Mouse (Mus musculus): ENCODE data around the gene Irf3. TPM values are rescaled to one million over a fixed set of nuclear protein-coding genes. Genes with fewer than 3 reads are reported as not detected.

Gene Irf3
- polyA plus RNA-seq, 1 experiment from 2014 or later: 61.9 TPM

GRCm38 (mm10) chr7:45027761-45028160, 30.3 kb downstream of the Irf3 start:
- no peak for ATAC-seq (replicated peaks)
- Histone ChIP-seq H3K9me3 (no peaks in the 10 kb centered on the region), H3K36me3 (replicated peaks) (peaks cover 54% of the 10 kb centered on the region), H3K27ac (no peak overlapping the region), H3K9ac (no peak overlapping the region), H3K27me3 (replicated peaks) (no peaks in the 10 kb centered on the region), H3K4me2 (no peak overlapping the region), H3K4me1 (peaks cover 12% of the 10 kb centered on the region; the same call in 1 of the 2 replicates), H3K4me3 (no peak overlapping the region)
- 93% methylated on average over 9 of the region's 9 CpGs for WGBS

- Histone ChIP-seq H3K27me3 (replicated peaks) (no peaks in the 10 kb centered on the region), H3K4me3 (no peak overlapping the region), H3K27ac (no peak overlapping the region), H3K36me3 (replicated peaks) (peaks cover 59% of the 10 kb centered on the region), H3K9me3 (no peaks in the 10 kb centered on the region), H3K9ac (no peak overlapping the region), H3K4me2 (no peak overlapping the region), H3K4me1 (peaks cover 12% of the 10 kb centered on the region; the same call in 1 of the 2 replicates)
- WGBS: 93% methylated on average over 11 of the region's 11 CpGs
- no peak for ATAC-seq (replicated peaks)
Observed at GRCm38 (mm10) chr7:45028351-45028750, 30.9 kb downstream of the Irf3 start.

GRCm38 (mm10) chr7:45029995-45030394, 32.5 kb downstream of the Irf3 start:
- peaks cover 12% of the 10 kb centered on the region; the same call in 1 of the 2 replicates for H3K4me1 ChIP-seq

GRCm38 (mm10) chr7:45030857-45031256, 33.4 kb downstream of the Irf3 start:
- H3K4me3 ChIP-seq: no peak overlapping the region

More at GRCm38 (mm10) chr7:45029995-45030394, 32.5 kb downstream of the Irf3 start:
- Histone ChIP-seq H3K27ac (no peak overlapping the region), H3K4me2 (no peak overlapping the region), H3K9me3 (no peaks in the 10 kb centered on the region), H3K36me3 (replicated peaks) (peaks cover 75% of the 10 kb centered on the region), H3K9ac (no peak overlapping the region), H3K4me3 (no peak overlapping the region), H3K27me3 (replicated peaks) (no peaks in the 10 kb centered on the region)
- no peak for ATAC-seq (replicated peaks)
- WGBS: 90% methylated on average over 6 of the region's 6 CpGs

GRCm38 (mm10) chr7:45033722-45034359, 36.4 kb downstream of the Irf3 start:
- Histone ChIP-seq H3K4me2 (no peak overlapping the region), H3K4me1 (no peaks in the 10 kb centered on the region), H3K4me3 (no peak overlapping the region), H3K9me3 (no peaks in the 10 kb centered on the region), H3K36me3 (replicated peaks) (peaks cover 90% of the 10 kb centered on the region), H3K27ac (no peak overlapping the region), H3K9ac (no peak overlapping the region), H3K27me3 (replicated peaks) (no peaks in the 10 kb centered on the region)
- WGBS: 92% methylated on average over 19 of the region's 19 CpGs
- no peak for ATAC-seq (replicated peaks)

More at GRCm38 (mm10) chr7:45030857-45031256, 33.4 kb downstream of the Irf3 start:
- H3K4me1 ChIP-seq: peaks cover 9% of the 10 kb centered on the region; the same call in 1 of the 2 replicates
- H3K4me2 ChIP-seq: no peak overlapping the region
- no peak for ATAC-seq (replicated peaks)
- peaks cover 84% of the 10 kb centered on the region for H3K36me3 ChIP-seq (replicated peaks)
- H3K9me3 ChIP-seq: no peaks in the 10 kb centered on the region
- H3K9ac ChIP-seq: no peak overlapping the region
- WGBS: 98% methylated on average over 8 of the region's 8 CpGs
- H3K27me3 ChIP-seq (replicated peaks): no peaks in the 10 kb centered on the region
- H3K27ac ChIP-seq: no peak overlapping the region

- WGBS: 92% methylated on average over 3 of the region's 3 CpGs
- no peak overlapping the region for H3K4me2 ChIP-seq
- ATAC-seq (replicated peaks): no peak
Observed at GRCm38 (mm10) chr7:45035631-45036030, 38.2 kb downstream of the Irf3 start.

DNA sequence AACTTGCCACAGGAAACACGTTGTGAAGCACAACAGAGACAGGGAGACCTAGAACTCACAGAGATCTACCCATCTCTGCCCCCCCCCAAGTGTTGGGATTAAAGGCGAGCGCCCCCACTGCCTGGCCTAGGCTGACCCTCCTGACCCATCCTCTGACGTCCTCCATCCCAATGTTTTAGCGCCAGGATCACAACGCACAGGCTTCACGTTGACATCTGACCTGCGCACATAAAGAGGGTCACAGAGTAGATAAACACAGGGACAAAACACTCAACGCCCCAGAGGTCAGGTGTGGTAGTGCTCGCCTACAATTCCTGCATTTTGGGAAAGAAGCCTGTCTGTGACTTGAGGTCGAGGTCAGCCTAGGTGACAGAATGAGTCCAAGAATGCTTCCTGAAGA, 39.3 kb downstream of the Irf3 start:
- Histone ChIP-seq H3K27me3 (replicated peaks) (no peaks in the 10 kb centered on the region), H3K36me3 (replicated peaks) (peaks cover 86% of the 10 kb centered on the region), H3K4me3 (no peak overlapping the region), H3K4me1 (no peaks in the 10 kb centered on the region), H3K9ac (no peak overlapping the region), H3K4me2 (no peak overlapping the region), H3K9me3 (no peaks in the 10 kb centered on the region), H3K27ac (no peak overlapping the region)
- WGBS: 88% methylated on average over 11 of the region's 11 CpGs
- ATAC-seq (replicated peaks): no peak

More at GRCm38 (mm10) chr7:45035631-45036030, 38.2 kb downstream of the Irf3 start:
- no peak overlapping the region for H3K4me3 ChIP-seq
- no peaks in the 10 kb centered on the region for H3K27me3 ChIP-seq (replicated peaks)
- H3K4me1 ChIP-seq: no peaks in the 10 kb centered on the region
- no peaks in the 10 kb centered on the region for H3K9me3 ChIP-seq
- no peak overlapping the region for H3K9ac ChIP-seq
- H3K36me3 ChIP-seq (replicated peaks): peaks cover 88% of the 10 kb centered on the region
- H3K27ac ChIP-seq: no peak overlapping the region

DNA sequence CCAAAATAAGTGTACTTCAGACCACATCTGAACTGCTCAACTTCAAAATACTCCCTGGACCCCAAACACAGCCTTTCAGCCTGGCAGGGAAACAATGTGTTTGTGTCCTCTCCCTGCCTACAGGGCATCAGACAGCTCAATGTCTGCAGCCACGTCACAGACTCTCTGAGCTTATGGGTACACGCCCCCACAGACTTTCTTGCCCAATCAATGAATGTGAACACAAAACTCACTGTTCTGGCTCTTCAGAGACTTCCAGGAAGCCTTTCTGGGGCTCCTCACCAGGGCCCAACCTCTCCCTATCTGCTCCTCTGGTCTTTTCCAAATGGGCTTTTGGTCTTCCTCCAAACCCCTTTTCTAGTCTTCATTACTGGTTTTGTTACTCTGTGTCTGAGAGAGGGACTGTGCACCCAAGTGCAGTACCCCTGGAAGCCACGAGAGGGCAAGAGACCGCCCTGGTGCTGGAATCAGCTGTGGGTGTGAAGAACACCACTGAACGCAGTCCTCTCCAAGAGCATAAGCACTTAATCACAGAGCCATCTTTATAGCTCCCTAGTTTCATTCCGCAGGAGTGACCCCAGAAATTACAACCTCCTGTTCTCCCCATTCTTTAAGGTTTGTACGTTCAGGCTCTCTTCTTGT, 40.4 kb downstream of the Irf3 start:
- Histone ChIP-seq H3K27me3 (replicated peaks) (no peaks in the 10 kb centered on the region), H3K4me3 (no peak overlapping the region), H3K36me3 (replicated peaks) (peaks cover 86% of the 10 kb centered on the region), H3K4me2 (no peak overlapping the region), H3K9me3 (no peaks in the 10 kb centered on the region), H3K27ac (no peak overlapping the region), H3K9ac (no peak overlapping the region), H3K4me1 (no peaks in the 10 kb centered on the region)
- 73% methylated on average over 7 of the region's 7 CpGs for WGBS
- no peak for ATAC-seq (replicated peaks)

GRCm38 (mm10) chr7:45038411-45038810, 41.0 kb downstream of the Irf3 start:
- H3K27me3 ChIP-seq (replicated peaks): no peaks in the 10 kb centered on the region
- peaks cover 86% of the 10 kb centered on the region for H3K36me3 ChIP-seq (replicated peaks)
- no peak for ATAC-seq (replicated peaks)
- no peaks in the 10 kb centered on the region for H3K9me3 ChIP-seq
- WGBS: 97% methylated on average over 9 of the region's 9 CpGs
- no peak overlapping the region for H3K9ac ChIP-seq
- H3K4me1 ChIP-seq: no peaks in the 10 kb centered on the region
- H3K27ac ChIP-seq: no peak overlapping the region
- H3K4me2 ChIP-seq: no peak overlapping the region
- no peak overlapping the region for H3K4me3 ChIP-seq

- H3K27me3 ChIP-seq (replicated peaks): no peaks in the 10 kb centered on the region
- peaks cover 80% of the 10 kb centered on the region for H3K36me3 ChIP-seq (replicated peaks)
- H3K9me3 ChIP-seq: no peaks in the 10 kb centered on the region
- H3K4me3 ChIP-seq: no peak overlapping the region
- no peak; the same call in 1 of the 2 replicates for ATAC-seq (replicated peaks)
- H3K4me1 ChIP-seq: no peaks in the 10 kb centered on the region
- H3K27ac ChIP-seq: no peak overlapping the region
- H3K9ac ChIP-seq: no peak overlapping the region
- H3K4me2 ChIP-seq: no peak overlapping the region
- WGBS: 94% methylated on average over 9 of the region's 9 CpGs
Observed at GRCm38 (mm10) chr7:45040851-45041250, 43.4 kb downstream of the Irf3 start.

DNA sequence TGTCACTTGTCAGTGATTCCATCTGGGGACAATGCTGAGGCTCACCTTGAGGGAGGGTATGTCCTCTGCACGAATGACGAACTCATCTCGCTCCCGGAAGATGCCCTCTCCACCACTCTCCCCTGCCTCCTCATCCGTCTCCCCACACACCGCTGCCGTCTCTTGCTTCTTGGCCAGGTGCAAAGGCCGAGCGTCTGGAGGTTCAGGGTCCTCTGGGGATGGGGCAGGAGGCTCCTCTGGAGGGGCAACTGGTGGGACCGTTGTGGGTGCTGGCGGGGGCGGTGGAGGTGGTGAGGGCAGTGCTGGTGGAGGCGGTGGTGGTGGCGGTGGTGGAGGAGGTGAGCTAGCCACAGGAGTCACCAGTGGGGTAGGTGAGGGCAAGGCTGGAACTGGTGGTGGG, 45.9 kb downstream of the Irf3 start:
- Histone ChIP-seq H3K4me3 (no peak overlapping the region), H3K4me2 (no peak overlapping the region), H3K27me3 (replicated peaks) (no peaks in the 10 kb centered on the region), H3K27ac (no peak overlapping the region), H3K9ac (no peak overlapping the region), H3K9me3 (no peaks in the 10 kb centered on the region), H3K36me3 (replicated peaks) (peaks cover 78% of the 10 kb centered on the region), H3K4me1 (no peaks in the 10 kb centered on the region)
- ATAC-seq (replicated peaks): no peak
- WGBS: 96% methylated on average over 14 of the region's 14 CpGs

DNA sequence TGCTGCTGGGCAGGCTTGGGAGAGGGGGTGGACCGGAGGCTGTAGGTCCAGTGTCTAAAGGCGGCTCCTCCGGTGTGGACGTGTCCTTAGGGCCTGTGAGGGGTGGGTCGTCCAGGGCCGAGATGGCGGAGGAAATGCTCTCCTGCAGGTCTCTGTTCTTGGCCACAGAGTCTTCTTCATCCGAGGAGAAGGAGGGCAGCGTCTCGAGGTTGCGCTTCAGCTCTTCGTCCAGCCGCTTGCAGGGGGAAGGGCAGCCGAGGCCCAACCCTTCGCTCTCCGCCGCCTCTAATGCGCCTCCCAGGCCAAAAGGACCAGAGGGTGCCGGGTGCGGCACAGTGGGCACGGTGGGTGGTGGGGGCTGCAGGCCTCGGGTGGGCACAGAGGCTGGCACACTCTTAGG, 48.3 kb downstream of the Irf3 start:
- Histone ChIP-seq H3K4me3 (no peak overlapping the region), H3K9me3 (no peaks in the 10 kb centered on the region), H3K4me1 (peaks cover 13% of the 10 kb centered on the region; the same call in 1 of the 2 replicates), H3K27ac (no peak overlapping the region), H3K4me2 (no peak overlapping the region), H3K27me3 (replicated peaks) (no peaks in the 10 kb centered on the region), H3K36me3 (replicated peaks) (peaks cover 76% of the 10 kb centered on the region), H3K9ac (no peak overlapping the region)
- WGBS: 93% methylated on average over 22 of the region's 22 CpGs
- no peak for ATAC-seq (replicated peaks)

Measured in midbrain, embryonic 15.5 days (tissue).